Mouse (Mus musculus): ENCODE data around the gene Usp46.

DNA sequence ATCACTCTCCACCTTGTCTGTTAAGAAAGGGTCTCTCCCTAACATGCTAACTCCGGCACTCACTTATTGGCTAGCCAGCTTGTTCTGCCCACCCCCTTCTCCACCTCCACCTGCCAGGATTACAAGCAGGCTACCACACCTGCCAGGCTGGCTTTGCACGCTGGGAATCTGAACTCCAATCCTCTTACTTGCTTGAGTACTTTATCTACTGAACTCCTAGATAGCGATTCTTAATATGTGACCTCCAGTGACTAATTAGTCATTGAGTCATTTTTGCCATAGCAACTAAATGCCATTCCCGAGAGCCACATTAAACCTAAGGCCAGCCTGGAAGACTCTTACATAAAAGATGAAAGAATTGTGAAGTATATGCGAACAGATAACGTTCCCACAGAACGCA lies 38.4 kb downstream of the Usp46 start:
- TF ChIP-seq CTCF (IDR thresholded peaks at IDR 0.05; ENCODE audit: low read depth): no peak
- no peak for TF ChIP-seq EP300 (IDR thresholded peaks at IDR 0.05; ENCODE audit: low read depth)

All from heart, postnatal 0 days (tissue).